Mouse (Mus musculus): Measurements from ENCODE around the gene Hspb8.
A peak's percentile ranks its signal among the peaks of the same experiment; 100 is the strongest.

The Hspb8 gene

DNA sequence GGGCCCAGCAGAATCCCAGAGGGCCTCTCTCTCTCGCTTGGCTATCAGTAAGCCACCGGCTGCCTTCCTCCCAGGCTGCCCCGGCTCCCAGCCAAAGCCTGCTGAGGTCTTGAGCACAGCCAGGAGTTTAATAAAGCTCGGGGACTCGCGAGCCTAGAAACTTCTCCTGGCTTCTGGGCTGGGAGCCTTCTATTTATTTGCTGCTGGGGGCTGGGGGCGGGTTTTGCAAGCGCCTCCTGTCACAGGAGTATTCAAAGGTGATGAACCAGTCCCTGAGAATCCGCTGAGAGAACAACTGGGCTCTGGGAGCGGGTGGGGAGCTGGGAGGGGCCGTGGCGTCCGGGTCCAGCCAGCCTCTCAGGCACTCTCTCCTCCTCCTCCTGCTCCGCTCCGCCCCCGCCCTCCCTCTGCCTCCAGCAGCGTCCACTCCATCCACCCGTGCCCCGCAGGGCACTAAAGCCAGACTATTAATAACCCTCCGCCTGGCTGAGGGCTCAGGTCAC is at the start of gene Hspb8:
Gene Hspb8, minus strand, starts transcription at position 166 of the 503 bp plus-strand sequence.
- peak; percentile 82 to 85 for DNase-seq

DNA sequence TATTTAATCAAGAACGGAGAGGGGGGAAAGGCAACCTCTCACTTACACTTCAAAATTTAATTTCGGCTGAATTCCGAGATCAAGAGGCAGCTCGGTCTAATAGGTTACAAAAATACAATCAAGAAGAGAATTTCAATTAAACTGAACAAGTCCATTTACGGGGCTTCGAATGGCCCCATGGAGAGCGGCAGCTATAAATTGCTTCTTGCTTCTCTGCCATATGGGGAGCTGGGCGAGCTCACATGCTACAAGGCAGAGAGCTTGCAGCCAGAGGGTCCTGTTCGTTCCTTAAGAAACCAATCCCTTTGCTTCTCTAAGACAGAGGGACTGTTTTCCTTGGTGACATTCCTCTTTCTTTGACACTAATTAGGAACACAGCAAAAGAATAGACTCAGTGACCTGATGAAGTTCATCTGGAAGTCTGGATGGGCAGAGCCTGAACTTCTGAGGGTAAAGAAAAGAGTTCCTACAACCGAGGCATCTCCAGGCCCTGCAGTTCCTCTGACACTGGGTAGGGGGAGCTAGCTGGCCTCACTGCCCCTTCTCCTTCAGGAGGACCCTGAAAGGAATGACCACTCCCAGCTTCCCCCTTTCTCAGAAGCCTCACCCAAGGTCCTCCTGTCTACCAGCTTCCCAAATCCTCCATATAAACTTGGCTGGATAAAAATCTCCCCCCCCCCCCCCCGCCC is 38.8 kb upstream of the Hspb8 start:
- no peak for DNase-seq

DNA sequence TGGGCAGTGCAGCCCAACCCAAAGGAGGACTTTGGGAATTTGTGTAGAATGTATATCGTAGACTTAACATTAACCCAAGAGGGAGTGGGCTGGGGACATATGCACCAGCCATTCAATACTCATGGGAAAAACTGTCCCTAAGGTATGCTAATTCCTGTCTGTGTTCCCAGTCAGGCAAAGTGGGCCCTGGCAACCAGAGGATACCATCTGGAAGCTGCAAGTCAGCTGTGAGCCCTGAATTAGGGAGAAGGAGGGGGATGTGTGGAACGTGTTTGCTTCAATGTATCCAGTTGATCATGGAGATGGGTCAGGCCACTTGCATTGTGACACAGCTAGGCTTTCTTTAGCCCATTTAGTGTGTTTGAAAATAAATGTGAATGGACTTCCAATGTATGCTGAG is 37.3 kb upstream of the Hspb8 start:
- DNase-seq, result no peak

DNA sequence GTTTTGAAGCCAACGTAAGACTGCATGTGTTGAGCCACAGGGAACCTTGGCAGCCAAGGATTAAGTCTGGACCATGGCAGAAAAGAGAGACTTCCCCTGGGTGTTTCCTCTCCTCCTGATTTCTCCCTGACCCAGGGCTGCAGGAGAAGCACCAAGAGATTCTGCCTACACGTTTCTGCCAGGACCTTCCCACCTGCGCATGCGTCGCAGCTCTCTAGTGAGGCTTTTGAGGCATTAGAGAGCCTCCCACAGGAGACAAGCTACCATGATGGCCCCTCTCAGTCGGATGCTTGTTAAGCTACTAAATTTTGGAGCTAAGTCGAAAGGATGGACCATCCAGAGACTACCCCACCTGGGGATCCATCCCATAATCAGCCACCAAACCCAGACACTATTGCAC is 35.1 kb upstream of the Hspb8 start:
- no peak for DNase-seq

DNA sequence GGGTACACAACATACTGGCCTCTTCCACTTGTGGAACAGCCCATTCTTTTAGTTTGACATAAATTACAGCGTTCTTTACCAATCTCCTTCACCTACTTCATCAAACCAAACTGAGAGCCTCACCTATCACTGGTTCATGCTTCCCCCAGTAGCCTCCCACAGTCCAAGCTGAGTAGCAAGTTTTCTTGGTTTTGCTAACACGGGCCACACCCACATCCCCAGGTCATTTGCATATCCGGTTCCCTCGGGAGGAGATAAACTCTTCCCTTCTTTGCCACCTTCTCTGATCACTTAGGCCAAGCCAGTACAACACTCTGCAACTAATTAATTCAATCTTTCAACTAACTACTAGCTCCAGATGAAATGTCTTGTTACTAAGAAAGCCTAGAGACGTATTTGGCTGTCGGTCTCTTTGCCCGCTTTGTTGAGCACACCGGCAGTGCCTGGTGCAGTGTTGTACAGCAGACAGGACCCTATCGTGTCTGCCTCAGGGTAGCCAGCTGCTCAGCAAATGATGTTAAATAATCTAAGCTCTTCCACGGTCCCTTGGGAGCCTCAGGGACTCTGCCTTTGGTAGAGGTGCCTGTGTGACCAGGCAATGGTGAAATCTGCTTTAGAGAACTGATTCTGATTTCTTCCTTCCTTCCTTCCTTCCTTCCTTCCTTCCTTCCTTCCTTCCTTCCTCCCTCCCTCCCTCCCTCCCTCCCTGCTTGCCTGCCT is 34.3 kb upstream of the Hspb8 start:
- DNase-seq, result no peak

DNA sequence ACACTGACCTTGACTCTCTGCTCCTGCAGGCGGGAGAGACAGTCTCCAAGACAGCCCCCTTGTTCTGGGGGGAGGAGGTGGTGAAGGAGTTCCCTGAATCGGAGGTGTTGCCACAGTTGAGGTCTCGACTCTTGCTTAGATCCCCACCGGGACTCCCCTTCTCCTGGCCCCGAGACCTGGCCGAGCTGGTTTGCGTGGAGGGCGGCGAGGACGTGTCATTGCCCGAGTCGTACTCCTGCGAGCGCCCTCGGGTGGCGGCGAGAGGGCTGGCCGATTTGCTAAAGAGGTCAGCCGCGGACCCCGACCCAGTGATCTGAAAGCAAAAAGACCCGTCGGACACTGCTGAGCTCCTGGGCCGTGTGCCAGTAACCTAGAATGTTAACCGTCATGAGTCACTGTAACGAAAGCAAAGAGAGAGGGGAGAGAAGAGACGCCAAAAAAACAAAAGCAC is 30.8 kb upstream of the Hspb8 start:
- peak; percentile 62 for DNase-seq

DNA sequence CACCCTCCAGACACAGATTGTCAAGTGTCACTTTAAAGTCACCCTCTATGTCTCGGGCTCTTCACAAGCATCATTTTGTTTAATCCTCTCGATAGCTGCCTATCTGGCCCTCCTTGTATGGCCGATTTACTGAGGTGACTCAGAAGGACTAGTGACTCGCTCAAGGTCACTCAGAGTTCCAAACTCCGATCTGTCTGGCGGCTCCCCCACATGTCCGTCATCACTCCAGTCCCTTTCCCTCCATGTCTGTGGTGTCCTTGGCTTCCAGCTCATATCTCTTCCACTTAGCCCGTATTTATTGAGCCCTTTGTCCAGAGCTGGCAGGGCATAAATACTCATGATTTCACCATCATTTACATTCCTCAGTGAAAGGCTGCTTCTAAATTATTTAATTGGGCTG is 28.2 kb upstream of the Hspb8 start:
- DNase-seq, result no peak

DNA sequence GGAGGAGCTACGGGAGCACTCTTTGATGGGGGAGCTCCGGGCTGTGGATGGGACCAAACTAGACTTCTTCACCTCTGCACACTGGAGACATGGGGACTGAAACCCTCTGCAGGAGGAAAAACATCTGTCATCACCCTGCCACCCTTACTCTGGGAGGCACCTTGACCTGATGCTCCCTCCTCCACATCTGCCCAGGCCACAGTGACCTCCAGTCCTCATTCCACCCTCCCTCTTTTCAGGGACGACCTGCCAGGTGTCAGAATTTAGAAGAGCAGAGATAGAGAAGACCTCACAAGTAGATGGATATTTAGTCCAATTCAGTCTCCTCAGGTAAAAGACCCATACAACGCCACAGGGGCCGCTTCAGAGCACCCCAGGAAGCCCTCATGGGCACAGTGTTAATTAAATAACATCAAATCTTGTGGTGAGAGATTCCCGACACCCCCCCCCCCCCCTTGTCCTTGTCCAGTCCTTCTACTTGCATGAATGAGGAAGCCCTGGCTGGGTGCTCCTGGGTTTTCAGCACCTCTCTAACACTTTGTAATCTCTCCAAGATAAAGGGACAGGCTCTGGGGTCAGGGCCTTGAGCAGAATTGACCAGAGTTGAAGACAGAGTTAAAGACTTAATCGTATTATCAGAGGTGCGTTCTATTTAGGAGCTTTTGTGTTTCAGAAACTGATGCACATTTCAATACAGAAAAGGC is 27.0 kb upstream of the Hspb8 start:
- DNase-seq, result no peak

DNA sequence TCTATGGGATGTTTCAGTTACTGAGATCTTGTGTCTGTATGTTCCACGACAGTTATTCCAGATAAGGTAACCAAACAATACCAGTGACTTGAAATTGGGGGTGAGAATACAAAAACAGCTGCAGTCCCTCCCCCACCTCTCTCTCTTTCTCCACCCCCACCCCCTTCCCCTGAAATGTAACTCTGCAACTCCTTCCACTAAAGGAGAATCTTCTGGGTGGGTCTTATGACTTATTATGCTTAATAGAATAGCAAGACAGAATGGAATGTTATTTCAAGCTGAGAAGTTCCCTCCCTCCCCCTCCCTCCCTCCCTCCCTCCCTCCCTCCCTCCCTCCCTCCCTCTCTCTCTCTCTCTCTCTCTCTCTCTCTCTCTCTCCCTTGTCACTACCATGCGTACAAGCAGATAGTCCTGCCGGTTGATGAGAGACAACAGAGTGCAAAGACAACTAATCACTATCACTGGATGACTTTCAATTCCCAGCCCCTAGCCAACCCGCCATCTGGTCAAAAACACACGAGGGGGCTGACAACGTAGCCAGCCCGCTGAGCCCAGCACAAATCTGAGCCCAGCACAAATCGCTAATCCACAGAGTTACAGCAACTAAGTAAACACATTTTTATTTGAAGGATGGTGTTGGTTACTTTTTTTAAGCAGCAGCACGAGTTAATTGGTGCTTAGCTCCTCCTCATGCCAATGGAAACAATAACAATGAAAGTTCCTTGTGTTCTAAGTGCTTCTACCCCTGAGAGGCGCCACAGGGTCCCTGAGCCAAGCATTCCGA is 25.9 kb upstream of the Hspb8 start:
- DNase-seq, result peak in 1 of 2 experiments; percentile 31

DNA sequence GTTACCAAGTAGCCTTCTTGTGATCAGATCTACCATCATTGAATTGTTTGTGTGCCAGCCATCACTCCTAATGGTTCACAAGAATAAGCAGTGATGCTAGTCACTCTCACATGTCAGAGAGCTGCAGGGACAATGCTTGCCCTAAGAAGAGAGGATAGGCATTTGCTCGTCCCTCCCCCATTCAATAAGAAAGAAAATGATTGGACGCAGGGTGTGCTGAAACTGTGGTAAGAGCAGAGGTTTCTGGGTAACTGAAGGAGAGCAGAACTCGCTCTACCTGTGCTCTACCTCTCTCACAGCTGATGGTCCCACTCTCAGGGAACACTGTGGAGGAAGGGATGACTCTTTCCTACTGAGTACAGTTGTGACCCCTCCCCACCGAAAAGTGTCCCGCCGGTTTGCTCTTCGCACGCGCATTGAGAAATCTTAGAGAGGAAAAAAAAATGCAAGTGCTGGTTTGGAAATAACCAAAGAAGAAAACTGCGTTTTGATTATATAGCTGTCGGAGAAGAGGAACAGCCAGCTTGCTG is 25.2 kb upstream of the Hspb8 start:
- DNase-seq, result no peak

DNA sequence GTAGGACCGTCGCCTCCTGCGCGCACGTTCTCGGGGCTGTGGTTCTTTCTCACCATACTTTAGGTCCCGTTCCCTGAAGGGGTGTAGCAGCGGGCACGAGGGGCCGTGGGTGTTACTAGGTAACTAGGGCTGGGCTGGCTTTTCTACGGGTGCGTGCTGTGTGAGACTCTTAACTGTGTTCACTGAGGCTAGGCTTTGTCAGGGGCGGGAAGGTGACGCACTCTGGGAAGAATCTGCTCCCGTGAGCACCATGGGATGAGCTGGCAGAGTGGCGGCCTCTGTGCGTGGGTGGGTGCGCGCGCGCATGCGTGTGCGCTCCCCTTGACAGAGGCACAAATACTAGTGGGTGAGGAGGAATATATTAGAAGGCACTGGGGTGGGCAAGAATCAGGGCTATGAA is 23.9 kb upstream of the Hspb8 start:
- DNase-seq, result no peak

DNA sequence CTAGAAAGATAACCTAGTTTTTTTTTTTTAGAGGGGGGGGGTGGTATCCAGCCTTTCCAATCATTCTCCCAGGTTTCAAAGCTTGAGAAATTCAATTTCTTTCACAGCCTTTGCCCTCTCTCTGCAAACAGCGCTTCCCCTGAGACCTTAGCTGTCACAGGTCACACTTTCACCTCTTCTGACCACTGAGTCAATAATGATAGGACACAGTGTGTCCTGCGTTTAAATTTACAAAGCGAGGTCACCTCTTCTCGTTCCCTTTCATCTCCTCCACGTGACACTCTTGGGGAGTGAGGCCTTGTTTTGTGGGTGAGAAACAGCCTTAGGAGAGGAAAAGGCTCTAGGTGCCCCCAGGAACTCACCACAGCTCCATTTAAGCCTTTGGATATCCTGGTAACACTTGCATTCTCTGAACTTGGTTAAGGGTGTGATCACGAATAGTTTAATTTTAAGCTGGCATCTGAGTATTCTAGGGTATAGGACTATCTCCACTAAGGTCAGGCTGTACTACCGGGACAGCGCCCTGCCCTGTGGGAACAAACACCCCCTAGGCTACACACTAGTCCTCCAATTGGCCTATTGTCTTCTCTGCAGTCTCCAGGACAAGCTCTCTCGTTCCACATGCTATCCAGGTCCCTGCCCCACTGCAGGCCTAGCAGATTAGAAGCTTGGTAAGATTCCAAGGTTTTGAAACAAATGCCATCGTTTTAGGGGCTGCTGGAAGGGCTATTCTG is 23.1 kb upstream of the Hspb8 start:
- no peak for DNase-seq

DNA sequence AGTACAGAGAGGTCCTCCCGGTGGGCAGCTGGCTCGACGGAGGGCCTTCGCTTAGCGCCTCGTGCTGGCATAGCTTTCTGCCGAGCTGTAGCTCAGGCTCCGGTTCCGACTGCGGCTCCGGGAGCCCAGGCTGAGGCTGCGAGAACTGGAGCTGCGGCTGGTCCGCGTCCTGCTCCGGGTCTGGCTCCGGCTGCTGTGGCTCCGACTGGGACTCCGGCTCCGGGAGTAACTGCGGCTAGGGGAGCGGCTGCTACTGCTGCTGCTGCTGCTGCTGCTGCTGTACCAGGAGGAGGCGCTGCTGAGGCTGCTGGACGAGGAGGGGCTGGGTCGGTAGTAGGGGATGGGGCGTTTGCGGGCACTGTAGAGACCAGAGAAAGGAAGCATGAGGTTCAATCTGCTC is 21.9 kb upstream of the Hspb8 start:
- peak; percentile 37 to 52 for DNase-seq

DNA sequence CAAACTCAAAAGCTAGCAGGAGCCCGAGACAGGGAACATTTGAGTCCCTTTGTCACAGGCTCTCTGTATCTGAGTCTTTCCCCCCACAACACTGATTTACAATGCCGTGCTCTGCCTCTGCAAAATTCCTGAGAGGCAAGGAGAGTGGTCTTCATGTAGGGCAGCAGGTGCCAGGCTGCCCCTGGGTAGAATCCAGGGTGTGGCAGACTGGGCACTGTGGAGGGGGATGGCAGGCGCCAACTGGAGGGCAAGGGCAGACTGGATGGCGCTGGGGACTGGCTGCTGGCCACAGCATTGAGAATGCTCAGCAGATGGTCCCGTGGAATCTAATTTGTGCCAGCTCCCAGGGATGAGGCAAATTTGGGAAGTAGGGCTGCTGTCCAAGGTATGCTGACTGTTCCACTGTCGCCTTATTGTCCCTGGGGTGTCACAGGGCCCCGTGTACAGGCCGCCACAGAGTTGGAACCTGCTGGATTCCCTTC is 20.8 kb upstream of the Hspb8 start:
- DNase-seq, result peak; percentile 91 to 94

DNA sequence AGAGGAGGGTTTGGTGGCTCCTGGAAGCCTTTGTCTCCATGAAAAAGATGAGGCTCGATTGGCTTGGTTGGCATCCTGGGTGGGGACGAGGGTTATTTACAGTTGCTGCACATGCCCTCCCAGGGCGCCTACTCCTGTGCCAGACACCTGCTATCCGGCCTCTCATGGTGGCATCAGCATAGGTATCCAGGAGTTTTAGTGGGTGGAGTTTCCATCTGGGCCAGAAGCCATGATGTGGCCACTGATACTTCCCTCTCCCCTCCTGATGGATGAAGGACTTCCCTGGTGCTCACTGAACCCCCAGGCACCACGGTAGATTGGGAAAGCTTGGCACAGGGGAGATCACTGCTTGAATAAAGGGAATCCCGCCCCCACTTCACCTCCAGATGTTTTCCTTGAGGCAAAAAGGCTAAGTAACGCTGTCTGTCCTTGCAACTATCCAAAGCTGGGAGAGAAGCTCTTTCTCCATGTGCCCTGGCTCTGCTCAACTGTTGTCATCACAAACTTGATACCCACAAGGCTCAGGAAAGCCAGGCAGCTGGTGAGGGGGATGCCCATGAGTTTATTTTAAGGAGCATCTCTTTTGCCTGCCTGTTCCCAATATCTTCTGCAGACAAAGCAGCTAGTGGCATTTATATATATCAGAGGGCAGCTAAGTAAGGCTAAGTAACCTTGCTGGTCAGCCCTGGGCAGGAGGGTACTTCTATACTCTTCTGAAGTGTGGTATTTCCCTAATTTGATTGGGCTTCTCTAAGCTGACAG is 20.2 kb upstream of the Hspb8 start:
- DNase-seq, result peak; percentile 26 to 40

DNA sequence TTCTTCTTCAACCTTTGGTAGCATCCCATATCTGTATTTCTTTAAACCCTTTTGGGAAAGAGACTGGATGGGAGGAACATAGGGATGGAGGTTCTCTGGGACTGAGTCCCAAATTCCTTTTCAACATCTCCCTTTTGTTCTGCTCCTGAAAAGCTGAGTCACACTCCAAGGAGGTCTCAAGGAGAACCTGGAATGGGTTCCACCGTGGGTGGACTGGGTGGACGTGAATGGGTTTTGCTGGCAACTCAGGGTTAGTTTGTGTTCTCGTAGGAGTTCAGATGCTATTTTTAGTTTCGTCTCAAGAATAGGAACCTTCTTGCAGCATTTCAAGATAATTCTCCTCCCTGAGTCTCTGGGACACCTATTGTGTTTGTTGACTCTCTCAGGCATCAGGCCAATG is 17.6 kb upstream of the Hspb8 start:
- no peak for DNase-seq

DNA sequence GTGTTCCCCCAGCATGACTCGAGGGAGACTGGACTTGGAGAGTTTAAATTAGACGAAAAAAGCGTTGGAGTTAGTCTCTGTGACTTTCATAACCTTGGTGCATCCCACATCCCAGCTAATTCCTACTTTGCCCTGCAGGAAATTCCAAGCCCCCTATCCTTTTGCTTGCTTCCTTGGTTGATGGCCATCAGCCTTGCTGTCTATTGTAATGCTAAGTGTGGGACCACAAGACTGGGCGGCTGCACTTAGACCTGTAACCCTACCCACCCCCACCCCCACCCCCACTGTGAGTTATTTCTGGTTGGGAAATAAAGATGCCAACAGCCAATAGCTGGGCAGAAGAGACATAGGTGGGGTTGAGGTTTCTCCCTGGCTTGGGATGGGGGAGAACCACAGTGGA is 15.7 kb upstream of the Hspb8 start:
- DNase-seq, result no peak

DNA sequence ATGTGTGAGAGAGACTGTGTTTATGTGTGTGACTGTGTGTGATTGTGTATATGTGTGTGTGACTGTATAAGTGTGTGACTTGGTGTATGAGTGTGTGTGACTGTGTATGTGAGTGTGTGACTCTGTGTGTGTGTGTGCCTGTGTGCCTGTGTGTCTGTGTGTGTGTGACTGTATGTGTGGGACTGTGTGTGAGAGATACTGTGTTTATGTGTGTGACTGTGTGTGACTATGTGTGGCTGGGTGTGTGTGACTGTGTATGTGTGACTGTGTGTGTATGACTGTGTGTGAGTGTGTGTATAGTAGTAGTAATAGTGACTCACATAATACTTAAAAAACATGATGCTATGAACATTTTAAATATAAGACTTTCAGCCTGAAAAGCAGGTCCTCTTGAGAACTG is 13.5 kb upstream of the Hspb8 start:
- DNase-seq, result no peak

DNA sequence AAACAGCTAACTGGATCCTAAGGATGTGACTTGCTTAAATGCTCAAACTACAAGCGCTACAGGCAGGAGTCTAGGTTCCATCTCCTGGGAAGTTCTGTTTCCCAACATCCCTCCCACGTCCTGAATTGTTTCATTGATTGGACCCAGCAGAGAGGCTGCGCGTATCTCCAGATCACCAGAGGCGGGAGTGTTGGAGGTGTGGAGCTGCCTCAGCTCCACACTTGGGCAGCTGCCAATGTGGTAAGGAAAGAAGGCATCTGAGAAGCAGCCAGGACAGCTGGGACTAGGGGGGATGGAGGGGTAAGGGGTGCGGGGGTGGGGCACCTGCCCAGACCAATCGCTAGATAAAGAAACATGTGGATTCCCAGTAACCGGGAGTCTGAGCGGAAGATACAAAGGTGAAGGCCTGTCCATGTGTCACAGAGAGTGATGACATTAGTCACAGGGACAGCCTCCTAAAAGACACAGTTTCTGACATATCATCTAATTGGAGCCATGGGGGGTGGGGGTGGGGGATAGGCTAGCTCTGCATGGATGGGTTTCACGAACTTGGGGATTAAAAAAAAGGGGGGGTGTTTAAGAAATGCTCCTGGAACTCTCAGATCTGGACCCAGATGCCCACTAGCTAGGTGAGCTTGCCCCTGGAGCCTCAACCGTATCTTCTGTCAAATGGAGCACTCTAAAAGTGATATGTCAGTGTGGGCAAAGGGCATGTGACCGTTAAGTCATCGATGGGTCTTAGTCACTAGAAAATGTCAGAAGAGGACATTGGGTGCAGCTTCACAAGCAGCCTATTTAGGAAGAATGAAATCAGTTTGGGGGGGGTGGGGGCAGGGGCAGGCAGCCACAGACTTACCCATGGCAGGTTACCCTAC is 12.5 kb upstream of the Hspb8 start:
- DNase-seq, result no peak

DNA sequence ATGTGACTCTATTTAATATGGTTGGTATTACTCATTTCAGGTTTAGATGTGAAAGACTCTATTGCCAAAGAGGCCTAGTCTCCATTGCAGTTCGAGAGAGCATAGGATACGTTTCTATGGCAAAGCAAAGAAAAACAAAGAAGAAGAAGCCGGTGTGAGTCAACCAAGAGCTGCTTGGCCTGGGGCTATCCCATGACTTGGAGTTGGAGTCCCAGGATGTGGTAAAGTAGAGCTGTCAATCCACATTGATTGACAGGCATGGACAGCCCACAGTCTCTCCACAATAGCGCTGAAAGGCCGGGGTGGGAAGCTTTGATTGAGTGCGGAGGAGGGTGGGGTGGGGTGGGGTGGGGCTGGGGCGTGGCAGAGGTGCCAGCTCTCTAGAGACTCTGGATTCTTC is 10.2 kb upstream of the Hspb8 start:
- no peak for DNase-seq
